ENCODE assay signal across 22 mouse cellular contexts in genomic region chr5:64824765-64825164, GRCm38 (mm10). TPM values are rescaled to one million over a fixed set of nuclear protein-coding genes. Genes with fewer than 3 reads are reported as not detected.
DNase-seq lines count a peak whose midpoint lies in the region; ATAC-seq and TF ChIP-seq lines count a peak whose summit lies in the region.
"Had no signal": no experiment of that assay in that cellular context is flagged by ENCODE, and none has a peak within 500 bp of the region (broad histone marks: within the 10 kb centered on the region; RNA-seq: fewer than 3 reads in every experiment).

No protein-coding gene starts in this region.

- TF ChIP-seq EP300 in heart, adult 2 months (IDR thresholded peaks at IDR 0.05; ENCODE audit: insufficient read depth, low read depth, low read length), result no peak

- H3K9me3 ChIP-seq in forebrain, postnatal 0 days (ENCODE audit: low read length), result no peaks in the 10 kb centered on the region
- H3K9me3 ChIP-seq: heart, embryonic 12.5 days; limb, embryonic 15.5 days; megakaryocyte, embryonic 14.5 days; midbrain, embryonic 13.5 days had no signal

- peaks cover 2% of the 10 kb centered on the region; the same call in 1 of the 2 replicates for H3K4me1 ChIP-seq in heart, adult 2 months (ENCODE audit: control insufficient read depth, insufficient read depth, low read length)
- H3K4me1 ChIP-seq in forebrain, postnatal 0 days (ENCODE audit: insufficient read depth), result no peaks in the 10 kb centered on the region
- H3K4me1 ChIP-seq: heart, embryonic 12.5 days; limb, embryonic 15.5 days; midbrain, embryonic 13.5 days had no signal

- no peaks in the 10 kb centered on the region for H3K27me3 ChIP-seq in heart, adult 2 months (ENCODE audit: control insufficient read depth, insufficient read depth, low read length)
- no peaks in the 10 kb centered on the region for H3K27me3 ChIP-seq in forebrain, postnatal 0 days (ENCODE audit: insufficient read depth, low read length)
- H3K27me3 ChIP-seq: heart, embryonic 12.5 days; limb, embryonic 15.5 days; megakaryocyte, embryonic 14.5 days; midbrain, embryonic 13.5 days had no signal

- TF ChIP-seq CTCF in heart, adult 2 months (IDR thresholded peaks at IDR 0.05), result no peak
- TF ChIP-seq CTCF in forebrain, postnatal 0 days (IDR thresholded peaks at IDR 0.05; ENCODE audit: low read depth), result no peak

- no peak overlapping the region for H3K9ac ChIP-seq in heart, adult 2 months (ENCODE audit: low read depth, low read length)
- no peak overlapping the region for H3K9ac ChIP-seq in forebrain, postnatal 0 days
- H3K9ac ChIP-seq: heart, embryonic 12.5 days; limb, embryonic 15.5 days; liver, embryonic 14.5 days; lung, embryonic 14.5 days; midbrain, embryonic 13.5 days had no signal

- WGBS in heart, adult 2 months, result 64% methylated on average over 3 of the region's 3 CpGs
- WGBS in forebrain, postnatal 0 days, result 80% methylated on average over 3 of the region's 3 CpGs

- TF ChIP-seq POLR2A in heart, adult 2 months (IDR thresholded peaks at IDR 0.05; ENCODE audit: insufficient read depth, low read depth, low read length), result no peak

- no peak overlapping the region for H3K4me2 ChIP-seq in forebrain, postnatal 0 days (ENCODE audit: low read depth)
- H3K4me2 ChIP-seq: heart, embryonic 12.5 days; limb, embryonic 15.5 days; lung, embryonic 14.5 days; midbrain, embryonic 13.5 days had no signal

- DNase-seq in heart, postnatal 4 days, result peak; percentile 4
- DNase-seq in heart, adult 2 months, result no peak
- peak; percentile 65 for DNase-seq in right cerebral cortex, adult 18-20 months
- no peak for DNase-seq in right cerebral cortex, postnatal 4 days
- peak; percentile 69 for DNase-seq in layer of hippocampus, adult 9-10 months (ENCODE audit: low spot score)
- DNase-seq in urinary bladder, postnatal 4 days (ENCODE audit: low spot score in 2 of 2), result no peak
- DNase-seq in forebrain, postnatal 0 days, result no peak
- DNase-seq: adrenal gland, postnatal 36 days; cerebellum, adult 18-20 months; cerebellum, postnatal 14 days; gastrocnemius, adult 2 months; heart, postnatal 10 days; kidney, adult 11 months; lung, embryonic 14.5 days had no signal

- intact Hi-C loops in heart, adult 2 months (cut with DNase I), result no loop called here

- H3K27ac ChIP-seq in heart, adult 2 months, result no peak overlapping the region
- no peak overlapping the region for H3K27ac ChIP-seq in forebrain, postnatal 0 days (ENCODE audit: low read depth, low read length)
- H3K27ac ChIP-seq: gastrocnemius, adult 2 months; hindbrain, postnatal 0 days; limb, embryonic 15.5 days; liver, embryonic 14.5 days; midbrain, embryonic 13.5 days; stomach, postnatal 0 days had no signal

- peaks cover 3% of the 10 kb centered on the region; the same call in 1 of the 2 replicates for H3K79me2 ChIP-seq in heart, adult 2 months (replicated peaks; ENCODE audit: control insufficient read depth, insufficient read depth, low read length)

- H3K36me3 ChIP-seq in heart, adult 2 months (ENCODE audit: control insufficient read depth, insufficient read depth, low read length), result peaks cover 5% of the 10 kb centered on the region
- peaks cover 38% of the 10 kb centered on the region for H3K36me3 ChIP-seq in forebrain, postnatal 0 days (ENCODE audit: insufficient read depth)

- H3K4me3 ChIP-seq in heart, adult 2 months, result no peak overlapping the region
- H3K4me3 ChIP-seq in forebrain, postnatal 0 days (ENCODE audit: low read depth, low read length), result no peak overlapping the region
- H3K4me3 ChIP-seq: gastrocnemius, adult 2 months; heart, embryonic 12.5 days; limb, embryonic 15.5 days; megakaryocyte, embryonic 14.5 days; midbrain, embryonic 13.5 days had no signal

- no peak for ATAC-seq in forebrain, postnatal 0 days
- ATAC-seq: CD4-positive, CD25-positive, alpha-beta regulatory T cell, adult 4 months; hindbrain, postnatal 0 days; midbrain, embryonic 13.5 days had no signal

RNA-seq across cellular contexts. Expression of gene Klf3, which starts 21.6 kb away (rescaled TPM):
- total RNA-seq in heart, postnatal 4 days (2021), result 10 to 100 TPM; 73.2 to 76.3 TPM
- 10 to 100 TPM; 41.4 to 46.6 TPM for total RNA-seq in heart, adult 2 months (2021)
- 34.3 and 41.8 TPM in 2 replicates for polyA plus RNA-seq in heart, adult 2 months (2012; rRNA removed)
- 10.1 and 14.8 TPM in 2 replicates for total RNA-seq in forebrain, postnatal 0 days (2014; rRNA removed)
- 29.7 and 33.7 TPM in 2 replicates for polyA plus RNA-seq in forebrain, postnatal 0 days (2015; fragmentation: Nextera tagmentation; extraction: Ambion mirVana)

Comparison
In these comparisons a context has a peak if more than half of its experiments do, and no peak if none do; other contexts are left out.
1. DNase-seq: peak in heart, postnatal 4 days (single experiment), right cerebral cortex, adult 18-20 months (single experiment) and layer of hippocampus, adult 9-10 months (single experiment); none in heart, adult 2 months (0 of 2), right cerebral cortex, postnatal 4 days (single experiment), urinary bladder, postnatal 4 days (0 of 2) and forebrain, postnatal 0 days (single experiment).